Mouse (Mus musculus) forebrain, embryonic 11.5 days (tissue): ENCODE data around the gene Btbd8. TPM values are rescaled to one million over a fixed set of nuclear protein-coding genes. Genes with fewer than 3 reads are reported as not detected.

Source experiments
- ATAC-seq: fragments of 200-750 bp; cut with Nextera tagmentation; replicated peaks from 2 replicates; pipeline ENCODE4 v1.8.0; 2017; ENCODE audit warnings: moderate TSS enrichment; ENCODE audit not compliant: low FRiP score
- DNase-seq: peaks from one replicate; pipeline ENCODE4 v3.0.0-alpha.2; 2017; ENCODE audit warnings: low spot score
- H3K27ac ChIP-seq: fragments of 300-500 bp; sonication (generic); 2 replicates; pipeline ENCODE4 v1.5.1; 2014; ENCODE audit warnings: low read depth, low read length
- H3K27me3 ChIP-seq: fragments of 300-500 bp; sonication (generic); 2 replicates; pipeline ENCODE4 v1.6.1; 2014; ENCODE audit warnings: mild to moderate bottlenecking, low read length, mixed read lengths; ENCODE audit not compliant: control insufficient read depth, insufficient read depth
- H3K36me3 ChIP-seq: fragments of 300-500 bp; sonication (generic); 2 replicates; pipeline ENCODE4 v1.6.1; 2014; ENCODE audit warnings: mild to moderate bottlenecking, low read length, moderate library complexity, mixed read lengths; ENCODE audit not compliant: control insufficient read depth, insufficient read depth
- H3K4me1 ChIP-seq: fragments of 300-500 bp; sonication (generic); replicated peaks from 2 replicates; pipeline ENCODE4 v1.6.1; 2014; ENCODE audit warnings: low read length, mixed read lengths; ENCODE audit not compliant: control insufficient read depth, insufficient read depth
- H3K4me2 ChIP-seq: fragments of 300-500 bp; sonication (generic); 2 replicates; pipeline ENCODE4 v1.6.1; 2014; ENCODE audit warnings: low read depth, mild to moderate bottlenecking, low read length, moderate library complexity, mixed read lengths; ENCODE audit not compliant: severe bottlenecking
- H3K4me3 ChIP-seq: fragments of 300-500 bp; sonication (generic); 2 replicates; pipeline ENCODE4 v1.5.1; 2014; ENCODE audit warnings: low read depth, low read length
- H3K9ac ChIP-seq: fragments of 300-500 bp; sonication (generic); 2 replicates; pipeline ENCODE4 v1.6.1; 2014; ENCODE audit warnings: low read length
- H3K9me3 ChIP-seq: fragments of 300-500 bp; sonication (generic); 2 replicates; pipeline ENCODE4 v1.6.1; 2016; ENCODE audit warnings: low read length, mixed read lengths; ENCODE audit not compliant: control insufficient read depth
- WGBS: fragments of 180-500 bp; shearing (Covaris S2); extraction: QIAGEN DNeasy Blood & Tissue Kit; methylation state at CpG from one replicate; pipeline ENCODE4 v1.1.7; 2014; 5-methylcytosine and 5-hydroxymethylcytosine counted together
- polyA plus RNA-seq: library from polyadenylated mRNA; unstranded; fragments of >200 nt; fragmentation: Nextera tagmentation; extraction: Ambion mirVana; gene quantifications from 2 replicates; pipeline ENCODE4 v1.2.1, GENCODE M21; 2014

Gene Btbd8
- polyA plus RNA-seq, 1 experiment from 2014 or later: 10.0 TPM

- H3K4me2 ChIP-seq: peak overlapping the region; percentile 27; the same call in 1 of the 2 replicates
- WGBS: 64% methylated on average over 5 of the region's 5 CpGs
- no peaks in the 10 kb centered on the region for H3K27me3 ChIP-seq
- 0 out of 2 replicates have a peak overlapping the region, but pooled peaks have one; percentile 12 for H3K9ac ChIP-seq
- H3K27ac ChIP-seq: no peak overlapping the region
- H3K4me1 ChIP-seq: peaks cover 7% of the 10 kb centered on the region
- 0 out of 2 replicates have a peak overlapping the region, but pooled peaks have one; percentile 6 for H3K4me3 ChIP-seq
- ATAC-seq (no peak), DNase-seq (no peak)
- H3K36me3 ChIP-seq: no peaks in the 10 kb centered on the region
- H3K9me3 ChIP-seq: no peaks in the 10 kb centered on the region; the same call in 1 of the 2 replicates
Observed at GRCm38 (mm10) chr5:107498806-107499310, 61.1 kb downstream of the Btbd8 start.

- peaks cover 7% of the 10 kb centered on the region for H3K4me1 ChIP-seq
- H3K27ac ChIP-seq: no peak overlapping the region
- no peaks in the 10 kb centered on the region for H3K27me3 ChIP-seq
- no peak overlapping the region for H3K4me3 ChIP-seq
- ATAC-seq (no peak), DNase-seq (no peak)
- no peak overlapping the region for H3K9ac ChIP-seq
- no peak overlapping the region for H3K4me2 ChIP-seq
- H3K9me3 ChIP-seq: no peaks in the 10 kb centered on the region
- H3K36me3 ChIP-seq: no peaks in the 10 kb centered on the region
- 89% methylated on average over 5 of the region's 5 CpGs for WGBS
Observed at GRCm38 (mm10) chr5:107499891-107500535, 62.2 kb downstream of the Btbd8 start.

GRCm38 (mm10) chr5:107500741-107501140 is 62.9 kb downstream of the Btbd8 start:
- DNase-seq (no peak), ATAC-seq (no peak)
- Histone ChIP-seq H3K36me3 (no peaks in the 10 kb centered on the region), H3K9ac (no peak overlapping the region), H3K9me3 (no peaks in the 10 kb centered on the region), H3K4me2 (no peak overlapping the region), H3K27me3 (no peaks in the 10 kb centered on the region), H3K4me1 (peaks cover 7% of the 10 kb centered on the region), H3K4me3 (no peak overlapping the region), H3K27ac (no peak overlapping the region)
- 71% methylated on average over 1 of the region's 1 CpGs for WGBS

GRCm38 (mm10) chr5:107507321-107507720 is 69.5 kb downstream of the Btbd8 start, which contains the start of gene Gm42669:
Gm42669 (plus strand) TSS chr5:107507621.
- H3K27me3 ChIP-seq: no peaks in the 10 kb centered on the region
- H3K4me3 ChIP-seq: no peak within 1 kb of the TSS
- no peaks in the 10 kb centered on the region for H3K9me3 ChIP-seq
- H3K4me1 ChIP-seq: no peaks in the 10 kb centered on the region
- H3K9ac ChIP-seq: no peak within 1 kb of the TSS
- 84% methylated on average over 4 of the region's 4 CpGs for WGBS
- H3K27ac ChIP-seq: no peak within 1 kb of the TSS
- no peak within 1 kb of the TSS for H3K4me2 ChIP-seq
- ATAC-seq (no peak), DNase-seq (no peak)
- no peaks in the 10 kb centered on the region; the same call in 1 of the 2 replicates for H3K36me3 ChIP-seq

- no peak overlapping the region for H3K4me3 ChIP-seq
- ATAC-seq (no peak), DNase-seq (no peak)
- no peaks in the 10 kb centered on the region for H3K27me3 ChIP-seq
- H3K36me3 ChIP-seq: no peaks in the 10 kb centered on the region; the same call in 1 of the 2 replicates
- no peaks in the 10 kb centered on the region for H3K4me1 ChIP-seq
- no peak overlapping the region for H3K27ac ChIP-seq
- H3K4me2 ChIP-seq: no peak overlapping the region
- H3K9ac ChIP-seq: no peak overlapping the region
- H3K9me3 ChIP-seq: no peaks in the 10 kb centered on the region
- WGBS: 89% methylated on average over 10 of the region's 10 CpGs
Observed at GRCm38 (mm10) chr5:107510503-107510902, 72.7 kb downstream of the Btbd8 start.

- DNase-seq (no peak), ATAC-seq (no peak)
- no peak overlapping the region for H3K4me3 ChIP-seq
- no peaks in the 10 kb centered on the region for H3K27me3 ChIP-seq
- 64% methylated on average over 2 of the region's 2 CpGs for WGBS
- no peaks in the 10 kb centered on the region for H3K9me3 ChIP-seq
- H3K36me3 ChIP-seq: no peaks in the 10 kb centered on the region; the same call in 1 of the 2 replicates
- no peak overlapping the region for H3K9ac ChIP-seq
- no peak overlapping the region for H3K4me2 ChIP-seq
- no peak overlapping the region for H3K27ac ChIP-seq
- H3K4me1 ChIP-seq: no peaks in the 10 kb centered on the region
Observed at GRCm38 (mm10) chr5:107511326-107511725, 73.5 kb downstream of the Btbd8 start.

GRCm38 (mm10) chr5:107513583-107513982 is 75.8 kb downstream of the Btbd8 start:
- no peak overlapping the region for H3K27ac ChIP-seq
- H3K4me1 ChIP-seq: no peaks in the 10 kb centered on the region
- no peak; the same call in 1 of the 2 replicates for ATAC-seq
- no peaks in the 10 kb centered on the region for H3K27me3 ChIP-seq
- H3K9me3 ChIP-seq: no peaks in the 10 kb centered on the region
- H3K4me3 ChIP-seq: no peak overlapping the region
- no peak overlapping the region for H3K9ac ChIP-seq
- peak; percentile 71 for DNase-seq
- H3K4me2 ChIP-seq: no peak overlapping the region
- WGBS: 54% methylated on average over 7 of the region's 7 CpGs
- H3K36me3 ChIP-seq: no peaks in the 10 kb centered on the region

- Histone ChIP-seq H3K4me1 (no peaks in the 10 kb centered on the region), H3K9me3 (no peaks in the 10 kb centered on the region), H3K27ac (no peak overlapping the region), H3K9ac (no peak overlapping the region), H3K36me3 (no peaks in the 10 kb centered on the region), H3K4me3 (no peak overlapping the region), H3K27me3 (no peaks in the 10 kb centered on the region), H3K4me2 (no peak overlapping the region)
- DNase-seq: no peak
- 94% methylated on average over 3 of the region's 3 CpGs for WGBS
- ATAC-seq: no peak
Observed at GRCm38 (mm10) chr5:107515453-107515852, 77.7 kb downstream of the Btbd8 start.

- no peaks in the 10 kb centered on the region for H3K9me3 ChIP-seq
- H3K4me2 ChIP-seq: no peak overlapping the region
- ATAC-seq: no peak
- H3K9ac ChIP-seq: no peak overlapping the region
- 94% methylated on average over 1 of the region's 1 CpGs for whole genome bisulfite sequencing
- H3K4me1 ChIP-seq: no peaks in the 10 kb centered on the region
- no peak overlapping the region for H3K27ac ChIP-seq
- DNase-seq: no peak
- H3K27me3 ChIP-seq: no peaks in the 10 kb centered on the region
- no peaks in the 10 kb centered on the region for H3K36me3 ChIP-seq
- H3K4me3 ChIP-seq: no peak overlapping the region
Observed at GRCm38 (mm10) chr5:107516087-107516486, 78.3 kb downstream of the Btbd8 start.
